Mouse (Mus musculus): ENCODE measurements around the gene Olfr467. TPM values are rescaled to one million over a fixed set of nuclear protein-coding genes. Genes with fewer than 3 reads are reported as not detected.
"Not testable (repeated sequence)": the region's sequence is repeated elsewhere in the genome, so short reads cannot be mapped to it uniquely, and the experiment has no call there.

Olfr467 gene
- polyA plus RNA-seq, 1 experiment from 2014 or later: not detected

- 50% methylated on average over 1 of the region's 1 CpGs for WGBS (ENCODE audit: insufficient replicate concordance)
These were observed 35.3 kb downstream of the Olfr467 start, which contains the start of gene Olfr470 for GRCm38 (mm10) chr7:107847390-107847789. Olfr470 (minus strand) TSS chr7:107847490.

More at GRCm38 (mm10) chr7:107847390-107847789, 35.3 kb downstream of the Olfr467 start, which contains the start of gene Olfr470:
- not testable (repeated sequence) for H3K4me2 ChIP-seq; H3K4me3 ChIP-seq (replicated peaks); H3K27ac ChIP-seq; H3K9ac ChIP-seq; DNase-seq; H3K4me1 ChIP-seq (replicated peaks); H3K27me3 ChIP-seq; ATAC-seq (ENCODE audit: low read depth); H3K9me3 ChIP-seq (replicated peaks); H3K36me3 ChIP-seq

Other genes starting within 250 kb of the Olfr467 start
- gene Olfml1, start 244.8 kb upstream of the Olfr467 start, polyA plus RNA-seq (2015; fragmentation: Nextera tagmentation; extraction: Ambion mirVana): 1.7 and 2.0 TPM in 2 replicates
- 3.0 and 3.5 TPM in 2 replicates for gene Ppfibp2, start 217.1 kb upstream of the Olfr467 start, polyA plus RNA-seq (2015; fragmentation: Nextera tagmentation; extraction: Ambion mirVana)
- gene 5330417H12Rik, start 187.1 kb upstream of the Olfr467 start, polyA plus RNA-seq (2015; fragmentation: Nextera tagmentation; extraction: Ambion mirVana): not detected in 2 replicates
- gene Cyb5r2, start 54.2 kb upstream of the Olfr467 start, polyA plus RNA-seq (2015; fragmentation: Nextera tagmentation; extraction: Ambion mirVana): 0.03 and 0.09 TPM in 2 replicates
- not detected in 2 replicates for gene Ovch2, start 11.1 kb upstream of the Olfr467 start, polyA plus RNA-seq (2015; fragmentation: Nextera tagmentation; extraction: Ambion mirVana)
- not detected in 2 replicates for gene Olfr469, start 13.3 kb downstream of the Olfr467 start, polyA plus RNA-seq (2015; fragmentation: Nextera tagmentation; extraction: Ambion mirVana)
- not detected in 2 replicates for gene Olfr470, start 35.2 kb downstream of the Olfr467 start, polyA plus RNA-seq (2015; fragmentation: Nextera tagmentation; extraction: Ambion mirVana)
- gene Olfr472, start 85.6 kb downstream of the Olfr467 start, polyA plus RNA-seq (2015; fragmentation: Nextera tagmentation; extraction: Ambion mirVana): not detected in 2 replicates
- gene Olfr473, start 118.2 kb downstream of the Olfr467 start, polyA plus RNA-seq (2015; fragmentation: Nextera tagmentation; extraction: Ambion mirVana): not detected in 2 replicates
- not detected in 2 replicates for gene Olfr474, start 142.4 kb downstream of the Olfr467 start, polyA plus RNA-seq (2015; fragmentation: Nextera tagmentation; extraction: Ambion mirVana)
- gene Olfr476, start 152.5 kb downstream of the Olfr467 start, polyA plus RNA-seq (2015; fragmentation: Nextera tagmentation; extraction: Ambion mirVana): not detected in 2 replicates
- not detected in 2 replicates for gene Olfr477, start 174.4 kb downstream of the Olfr467 start, polyA plus RNA-seq (2015; fragmentation: Nextera tagmentation; extraction: Ambion mirVana)
- gene Olfr478, start 221.7 kb downstream of the Olfr467 start, polyA plus RNA-seq (2015; fragmentation: Nextera tagmentation; extraction: Ambion mirVana): not detected in 2 replicates
- not detected in 2 replicates for gene Olfr479, start 238.4 kb downstream of the Olfr467 start, polyA plus RNA-seq (2015; fragmentation: Nextera tagmentation; extraction: Ambion mirVana)